Mouse (Mus musculus) heart, embryonic 14.5 days (tissue): ENCODE data around the gene Wscd2. TPM values are rescaled to one million over a fixed set of nuclear protein-coding genes. Genes with fewer than 3 reads are reported as not detected.
A peak's percentile ranks its signal among the peaks of the same experiment; 100 is the strongest.

Experiments
- ATAC-seq: fragments of 200-750 bp; cut with Nextera tagmentation; 2 replicates; pipeline ENCODE4 v1.8.0; 2017; ENCODE audit warnings: low read depth, moderate TSS enrichment; ENCODE audit not compliant: insufficient number of reproducible peaks, insufficient read depth, low FRiP score
- H3K27ac ChIP-seq, 2 experiments: fragments of 200-500 bp in 1 of 2; fragments of 300-500 bp in 1 of 2; sonication (generic) in 1 of 2; replicated peaks in 1 of 2; 2 replicates each; pipeline ENCODE4 v1.5.1; 2012 to 2014; ENCODE audit warnings: low read depth in 2 of 2, low read length in 2 of 2, control low read depth in 1 of 2, mild to moderate bottlenecking in 1 of 2, mixed read lengths in 1 of 2; ENCODE audit not compliant: control insufficient read depth in 1 of 2, insufficient read depth in 1 of 2
- H3K27me3 ChIP-seq: fragments of 300-500 bp; sonication (generic); 2 replicates; pipeline ENCODE4 v1.6.1; 2014; ENCODE audit warnings: mild to moderate bottlenecking, low read length, control low read depth; ENCODE audit not compliant: control insufficient read depth, insufficient read depth
- H3K36me3 ChIP-seq: fragments of 300-500 bp; sonication (generic); 2 replicates; pipeline ENCODE4 v1.6.1; 2014; ENCODE audit warnings: mild to moderate bottlenecking, control low read depth, low read length, mixed read lengths; ENCODE audit not compliant: control insufficient read depth, insufficient read depth
- H3K4me1 ChIP-seq, 2 experiments: fragments of 200-500 bp in 1 of 2; fragments of 300-500 bp in 1 of 2; sonication (generic) in 1 of 2; 2 replicates each; pipeline ENCODE4 v1.6.1; 2012 to 2014; ENCODE audit warnings: low read length in 2 of 2, control low read depth in 1 of 2, mixed read lengths in 1 of 2; ENCODE audit not compliant: control insufficient read depth in 2 of 2, insufficient read depth in 2 of 2
- H3K4me2 ChIP-seq: fragments of 300-500 bp; sonication (generic); 2 replicates; pipeline ENCODE4 v1.6.1; 2014; ENCODE audit warnings: mild to moderate bottlenecking, low read length
- H3K4me3 ChIP-seq, 2 experiments: fragments of 200-500 bp in 1 of 2; fragments of 300-500 bp in 1 of 2; sonication (generic) in 1 of 2; 2 replicates each; pipeline ENCODE4 v1.5.1; 2012 to 2014; ENCODE audit warnings: low read length in 2 of 2, mild to moderate bottlenecking in 2 of 2, control low read depth in 1 of 2, low read depth in 1 of 2, moderate library complexity in 1 of 2; ENCODE audit not compliant: control insufficient read depth in 1 of 2, insufficient read depth in 1 of 2
- H3K9ac ChIP-seq: fragments of 300-500 bp; sonication (generic); 2 replicates; pipeline ENCODE4 v1.6.1; 2014; ENCODE audit warnings: mild to moderate bottlenecking, low read length
- H3K9me3 ChIP-seq: fragments of 300-500 bp; sonication (generic); 2 replicates; pipeline ENCODE4 v1.6.1; 2016; ENCODE audit warnings: low read length, control low read depth; ENCODE audit not compliant: control insufficient read depth
- WGBS: fragments of 180-500 bp; shearing (Covaris S2); extraction: QIAGEN DNeasy Blood & Tissue Kit; methylation state at CpG from one replicate; pipeline ENCODE4 v1.1.7; 2014; 5-methylcytosine and 5-hydroxymethylcytosine counted together
- polyA plus RNA-seq: library from polyadenylated mRNA; unstranded; fragments of >200 nt; fragmentation: Nextera tagmentation; extraction: Ambion mirVana; gene quantifications from 2 replicates; pipeline ENCODE4 v1.2.1, GENCODE M21; 2014

The Wscd2 gene
- polyA plus RNA-seq, 1 experiment from 2014 or later: 2.8 TPM

- Histone ChIP-seq H3K36me3 (no peaks in the 10 kb centered on the region), H3K4me1 (0 out of 4 replicates have a peak, but pooled peaks cover 0 to 5% of the 10 kb centered on the region in 2 experiments), H3K9me3 (no peaks in the 10 kb centered on the region), H3K27ac (no peak overlapping the region), H3K27me3 (0 out of 2 replicates have a peak, but pooled peaks cover 9% of the 10 kb centered on the region), H3K9ac (no peak overlapping the region), H3K4me3 (no peak overlapping the region), H3K4me2 (no peak overlapping the region)
- ATAC-seq: no peak
- 77% methylated on average over 3 of the region's 3 CpGs for WGBS
These were observed 116.0 kb downstream of the Wscd2 start for GRCm38 (mm10) chr5:113606121-113606520.

- Histone ChIP-seq H3K4me3 (no peak overlapping the region), H3K27me3 (0 out of 2 replicates have a peak, but pooled peaks cover 9% of the 10 kb centered on the region), H3K4me1 (0 out of 4 replicates have a peak, but pooled peaks cover 0 to 8% of the 10 kb centered on the region in 2 experiments), H3K4me2 (no peak overlapping the region), H3K9me3 (no peaks in the 10 kb centered on the region), H3K9ac (no peak overlapping the region), H3K36me3 (no peaks in the 10 kb centered on the region), H3K27ac (peak overlapping the region in 1 of 2 experiments; percentile 53; a peak in 2 of 4 replicates)
- WGBS: 61% methylated on average over 8 of the region's 8 CpGs
- ATAC-seq: no peak
These were observed 117.0 kb downstream of the Wscd2 start for GRCm38 (mm10) chr5:113606961-113607785.

DNA sequence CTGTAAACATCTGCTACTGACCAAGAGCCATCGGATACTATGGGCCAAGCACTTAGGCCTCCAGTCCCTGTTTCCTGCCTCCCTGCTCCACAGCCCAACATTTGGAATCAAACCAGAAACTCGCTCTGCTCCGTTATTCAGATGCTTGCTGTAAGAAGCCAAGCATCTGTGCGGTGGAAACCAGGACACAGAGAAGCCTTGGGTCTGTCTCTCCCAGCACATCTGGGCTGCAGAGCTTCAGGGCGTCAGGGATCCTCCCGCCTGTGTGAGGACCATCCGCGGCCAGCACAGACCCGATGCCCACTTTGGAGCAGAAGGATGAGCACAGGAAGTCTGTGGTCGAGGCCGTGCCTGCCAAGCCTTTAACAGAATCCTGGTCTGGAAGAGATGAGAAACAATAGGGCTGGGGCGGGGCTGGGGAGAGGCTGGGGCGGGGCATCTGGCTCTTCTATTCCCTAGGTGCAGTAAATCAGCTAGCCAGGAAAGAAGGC, 117.9 kb downstream of the Wscd2 start:
- 33% methylated on average over 13 of the region's 13 CpGs for WGBS
- no peaks in the 10 kb centered on the region for H3K9me3 ChIP-seq
- no peaks in the 10 kb centered on the region for H3K36me3 ChIP-seq
- no peak for ATAC-seq
- 0 out of 4 replicates have a peak, but pooled peaks cover 0 to 8% of the 10 kb centered on the region in 2 experiments for H3K4me1 ChIP-seq
- H3K4me3 ChIP-seq: no peak overlapping the region
- peak overlapping the region in 1 of 2 experiments; percentile 53; a peak in 2 of 4 replicates for H3K27ac ChIP-seq
- H3K9ac ChIP-seq: no peak overlapping the region
- H3K4me2 ChIP-seq: no peak overlapping the region
- H3K27me3 ChIP-seq: 0 out of 2 replicates have a peak, but pooled peaks cover 9% of the 10 kb centered on the region

GRCm38 (mm10) chr5:113608511-113608910, 118.4 kb downstream of the Wscd2 start:
- 77% methylated on average over 8 of the region's 8 CpGs for WGBS
- Histone ChIP-seq H3K4me1 (0 out of 4 replicates have a peak, but pooled peaks cover 0 to 8% of the 10 kb centered on the region in 2 experiments), H3K9ac (no peak overlapping the region), H3K36me3 (no peaks in the 10 kb centered on the region), H3K27me3 (0 out of 2 replicates have a peak, but pooled peaks cover 9% of the 10 kb centered on the region), H3K9me3 (no peaks in the 10 kb centered on the region), H3K4me3 (no peak overlapping the region), H3K4me2 (no peak overlapping the region), H3K27ac (no peak overlapping the region)
- no peak for ATAC-seq

DNA sequence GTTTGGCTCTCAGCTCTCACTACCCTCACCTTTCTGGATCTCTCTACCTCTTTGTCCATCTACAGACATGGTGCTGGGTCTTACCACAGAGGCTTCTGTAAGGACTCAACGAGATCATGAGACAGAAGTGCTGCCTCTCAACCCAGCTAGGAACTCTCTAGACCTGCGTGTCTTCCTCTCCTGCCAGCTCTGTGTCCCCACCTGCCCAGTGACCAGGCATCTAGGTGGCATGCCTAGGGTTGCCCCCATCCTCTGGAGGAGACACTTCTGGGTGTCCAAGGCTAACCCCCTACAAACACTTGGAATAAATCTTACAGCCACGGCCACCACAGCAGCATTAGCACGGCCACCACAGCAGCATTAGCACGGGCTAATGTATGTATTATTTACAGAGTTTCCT, 119.8 kb downstream of the Wscd2 start:
- no peak for ATAC-seq
- 0 out of 4 replicates have a peak, but pooled peaks cover 0 to 8% of the 10 kb centered on the region in 2 experiments for H3K4me1 ChIP-seq
- H3K27ac ChIP-seq: no peak overlapping the region
- H3K9me3 ChIP-seq: no peaks in the 10 kb centered on the region
- H3K4me2 ChIP-seq: no peak overlapping the region
- 0 out of 2 replicates have a peak, but pooled peaks cover 9% of the 10 kb centered on the region for H3K27me3 ChIP-seq
- 68% methylated on average over 5 of the region's 5 CpGs for whole genome bisulfite sequencing
- no peak overlapping the region for H3K9ac ChIP-seq
- H3K4me3 ChIP-seq: no peak overlapping the region
- 0 out of 2 replicates have a peak, but pooled peaks cover 4% of the 10 kb centered on the region for H3K36me3 ChIP-seq

- Histone ChIP-seq H3K9ac (no peak overlapping the region), H3K4me2 (no peak overlapping the region), H3K27me3 (0 out of 2 replicates have a peak, but pooled peaks cover 9% of the 10 kb centered on the region), H3K27ac (no peak overlapping the region), H3K36me3 (0 out of 2 replicates have a peak, but pooled peaks cover 4% of the 10 kb centered on the region), H3K4me3 (no peak overlapping the region), H3K4me1 (0 out of 4 replicates have a peak, but pooled peaks cover 0 to 8% of the 10 kb centered on the region in 2 experiments), H3K9me3 (no peaks in the 10 kb centered on the region)
- WGBS: 49% methylated on average over 6 of the region's 6 CpGs
- ATAC-seq: no peak
These were observed 120.4 kb downstream of the Wscd2 start for GRCm38 (mm10) chr5:113610490-113610889.

DNA sequence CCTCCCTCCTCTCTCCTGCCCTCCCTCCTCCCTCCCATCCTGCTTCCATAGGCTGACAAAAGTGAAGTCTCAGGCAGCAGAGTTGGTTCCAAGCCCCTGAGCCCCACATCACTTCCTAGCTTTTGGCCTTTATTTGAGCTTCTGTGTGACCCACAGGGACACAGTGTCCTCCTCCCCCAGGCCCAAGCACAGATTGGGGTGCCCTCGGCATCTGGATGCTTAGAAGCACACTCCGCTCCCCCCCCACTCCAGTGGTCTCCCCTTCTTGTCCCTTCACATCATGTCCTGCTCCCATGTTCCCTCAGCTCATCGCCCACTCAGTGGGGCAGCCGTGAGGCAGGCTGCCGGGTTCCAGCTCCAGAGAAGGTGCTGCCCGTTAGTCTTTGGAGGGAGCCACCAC, 121.0 kb downstream of the Wscd2 start:
- Histone ChIP-seq H3K27me3 (0 out of 2 replicates have a peak, but pooled peaks cover 9% of the 10 kb centered on the region), H3K4me2 (no peak overlapping the region), H3K4me1 (0 out of 4 replicates have a peak, but pooled peaks cover 0 to 8% of the 10 kb centered on the region in 2 experiments), H3K9ac (no peak overlapping the region), H3K9me3 (no peaks in the 10 kb centered on the region), H3K4me3 (no peak overlapping the region), H3K36me3 (0 out of 2 replicates have a peak, but pooled peaks cover 4% of the 10 kb centered on the region), H3K27ac (no peak overlapping the region)
- WGBS: 77% methylated on average over 6 of the region's 6 CpGs
- no peak for ATAC-seq
